Mouse (Mus musculus) olfactory bulb, adult 2 months (tissue): Measurements from ENCODE around the gene Socs1.

Experiments used
- CTCF ChIP-seq: fragments of 200-500 bp; IDR thresholded peaks from 2 replicates; pipeline ENCODE4 v1.5.1; 2012; ENCODE audit warnings: low read depth, mild to moderate bottlenecking, low read length, moderate library complexity; ENCODE audit not compliant: insufficient read depth
- POLR2A ChIP-seq: fragments of 200-500 bp; IDR thresholded peaks from 2 replicates; pipeline ENCODE4 v1.6.1; 2012; ENCODE audit warnings: mild to moderate bottlenecking, low read depth, low read length, moderate library complexity; ENCODE audit not compliant: insufficient read depth

- TF ChIP-seq CTCF, result no peak
- TF ChIP-seq POLR2A, result no peak
Observed at GRCm38 (mm10) chr16:10810376-10810775, 25.0 kb upstream of the Socs1 start.
